Mouse (Mus musculus) left cerebral cortex, adult 18-20 months (tissue): Measurements from ENCODE around the gene Myh9. TPM values are rescaled to one million over a fixed set of nuclear protein-coding genes. Genes with fewer than 3 reads are reported as not detected.

Experiments
- DNase-seq, 2 experiments: peaks; one replicate each; pipeline ENCODE4 v3.0.0; 2021 to 2022; ENCODE audit warnings: low spot score in 2 of 2, mixed read lengths in 1 of 2
- long read RNA-seq, 2 experiments: library from polyadenylated mRNA; stranded (forward); transcript quantifications; one replicate each; pipeline ENCODE4 v2.0.0; 2021
- total RNA-seq, 2 experiments: library from RNA; stranded (reverse); gene quantifications; 2 replicates each; pipeline ENCODE4 v1.2.3; 2021

Gene Myh9
- 10 to 100 TPM; 74.4 to 78.9 TPM for total RNA-seq
- long read RNA-seq, experiment 1, full-length matches to known transcripts = 8 of 25 reads
- long read RNA-seq, experiment 1, partial matches to known transcripts = 10 of 25 reads
- long read RNA-seq, experiment 1, other reads (novel, unspliced or antisense) = 7 of 25 reads
- long read RNA-seq, experiment 2, full-length matches to known transcripts = 4 of 7 reads
- long read RNA-seq, experiment 2, partial matches to known transcripts = 2 of 7 reads
- long read RNA-seq, experiment 2, other reads (novel, unspliced or antisense) = 1 of 7 reads

GRCm38 (mm10) chr15:77842047-77842843 lies at the start of gene Myh9:
Myh9 (minus strand) TSS chr15:77842175.
- peak; percentile 99 to 100 for DNase-seq

- no peak for DNase-seq
Observed at GRCm38 (mm10) chr15:77891766-77892165, 49.8 kb upstream of the Myh9 start.

- no peak for DNase-seq
Observed at GRCm38 (mm10) chr15:77889761-77890422, 47.9 kb upstream of the Myh9 start.

GRCm38 (mm10) chr15:77888286-77888685 lies 46.3 kb upstream of the Myh9 start:
- DNase-seq = peak in 1 of 2 experiments; percentile 10

- peak; percentile 23 to 25 for DNase-seq
Observed at GRCm38 (mm10) chr15:77887093-77887488, 45.1 kb upstream of the Myh9 start.

GRCm38 (mm10) chr15:77886369-77887092 lies 44.6 kb upstream of the Myh9 start:
- no peak for DNase-seq

GRCm38 (mm10) chr15:77885945-77886344 lies 44.0 kb upstream of the Myh9 start:
- no peak for DNase-seq

- no peak for DNase-seq
Observed at GRCm38 (mm10) chr15:77885159-77885558, 43.2 kb upstream of the Myh9 start.

- DNase-seq = no peak
Observed at GRCm38 (mm10) chr15:77883697-77884010, 41.7 kb upstream of the Myh9 start.

- DNase-seq = no peak
Observed at GRCm38 (mm10) chr15:77882797-77883696, 41.1 kb upstream of the Myh9 start.

- no peak for DNase-seq
Observed at GRCm38 (mm10) chr15:77882297-77882696, 40.3 kb upstream of the Myh9 start.

- DNase-seq = no peak
Observed at GRCm38 (mm10) chr15:77881698-77882097, 39.7 kb upstream of the Myh9 start.

- no peak for DNase-seq
Observed at GRCm38 (mm10) chr15:77880738-77881137, 38.8 kb upstream of the Myh9 start.

- no peak for DNase-seq
Observed at GRCm38 (mm10) chr15:77879756-77880155, 37.8 kb upstream of the Myh9 start.

- DNase-seq = no peak
Observed at GRCm38 (mm10) chr15:77877209-77877608, 35.2 kb upstream of the Myh9 start.

GRCm38 (mm10) chr15:77876716-77877115 lies 34.7 kb upstream of the Myh9 start:
- no peak for DNase-seq

- DNase-seq = no peak
Observed at GRCm38 (mm10) chr15:77875953-77876352, 34.0 kb upstream of the Myh9 start.

- DNase-seq = no peak
Observed at GRCm38 (mm10) chr15:77874807-77875206, 32.8 kb upstream of the Myh9 start.

- DNase-seq = no peak
Observed at GRCm38 (mm10) chr15:77874310-77874709, 32.3 kb upstream of the Myh9 start.

- no peak for DNase-seq
Observed at GRCm38 (mm10) chr15:77873564-77873963, 31.6 kb upstream of the Myh9 start.
